15 mouse cellular contexts compared by ENCODE assay signal in genomic region chr19:29145421-29145820, GRCm38 (mm10).
"Had no signal": no experiment of that assay in that cellular context is flagged by ENCODE, and none has a peak within 500 bp of the region (broad histone marks: within the 10 kb centered on the region; RNA-seq: fewer than 3 reads in every experiment).

No protein-coding gene starts in this region.

- H3K9ac ChIP-seq: limb, embryonic 13.5 days; liver, embryonic 12.5 days; liver, embryonic 15.5 days had no signal

- H3K27me3 ChIP-seq: limb, embryonic 13.5 days; liver, embryonic 12.5 days; liver, embryonic 15.5 days had no signal

- H3K4me3 ChIP-seq: limb, embryonic 10.5 days; limb, embryonic 13.5 days; liver, embryonic 12.5 days; liver, embryonic 15.5 days had no signal

- ATAC-seq: inflammation-experienced regulatory T-cells, adult 6 months; intestine, embryonic 16.5 days; liver, embryonic 12.5 days had no signal

- H3K4me2 ChIP-seq: limb, embryonic 13.5 days; liver, embryonic 12.5 days; liver, embryonic 15.5 days; midbrain, embryonic 11.5 days had no signal

- DNase-seq: kidney, adult 18-20 months; kidney, adult 9 months; kidney, postnatal 14 days; kidney, postnatal 4 days; lung, adult 2 months; midbrain, embryonic 14.5 days; thymus, adult 2 months; thymus, postnatal 25 days had no signal

- H3K9me3 ChIP-seq: limb, embryonic 10.5 days; limb, embryonic 13.5 days; liver, embryonic 12.5 days; liver, embryonic 15.5 days had no signal

- H3K27ac ChIP-seq: limb, embryonic 10.5 days; limb, embryonic 13.5 days; liver, embryonic 12.5 days; liver, embryonic 15.5 days had no signal
